Mouse (Mus musculus) kidney, embryonic 14.5 days (tissue): Measurements from ENCODE around the gene Cpeb3. TPM values are rescaled to one million over a fixed set of nuclear protein-coding genes. Genes with fewer than 3 reads are reported as not detected.
"Not testable (repeated sequence)": the region's sequence is repeated elsewhere in the genome, so short reads cannot be mapped to it uniquely, and the experiment has no call there.

Experiments
- ATAC-seq: fragments of 200-750 bp; cut with Nextera tagmentation; 2 replicates; pipeline ENCODE4 v1.8.0; 2017; ENCODE audit warnings: moderate number of reproducible peaks, mild to moderate bottlenecking, moderate TSS enrichment, moderate library complexity; ENCODE audit not compliant: low FRiP score, low TSS enrichment
- H3K27ac ChIP-seq: fragments of 300-500 bp; sonication (generic); 2 replicates; pipeline ENCODE4 v1.5.1; 2014; ENCODE audit warnings: low read depth, mild to moderate bottlenecking, low read length, moderate library complexity, mixed read lengths
- H3K27me3 ChIP-seq: fragments of 300-500 bp; sonication (generic); 2 replicates; pipeline ENCODE4 v1.6.1; 2014; ENCODE audit warnings: mild to moderate bottlenecking, low read length; ENCODE audit not compliant: control insufficient read depth, insufficient read depth
- H3K36me3 ChIP-seq: fragments of 300-500 bp; sonication (generic); 2 replicates; pipeline ENCODE4 v1.6.1; 2014; ENCODE audit warnings: low read length, mixed read lengths; ENCODE audit not compliant: control insufficient read depth, insufficient read depth
- H3K4me1 ChIP-seq: fragments of 300-500 bp; sonication (generic); 2 replicates; pipeline ENCODE4 v1.6.1; 2014; ENCODE audit warnings: low read length, mixed read lengths; ENCODE audit not compliant: control insufficient read depth, insufficient read depth
- H3K4me2 ChIP-seq: fragments of 300-500 bp; sonication (generic); replicated peaks from 2 replicates; pipeline ENCODE4 v1.6.1; 2014; ENCODE audit warnings: low read depth, mild to moderate bottlenecking, low read length
- H3K4me3 ChIP-seq: fragments of 300-500 bp; sonication (generic); 2 replicates; pipeline ENCODE4 v1.5.1; 2014; ENCODE audit warnings: mild to moderate bottlenecking, low read length
- H3K9ac ChIP-seq: fragments of 300-500 bp; sonication (generic); 2 replicates; pipeline ENCODE4 v1.6.1; 2014; ENCODE audit warnings: low read depth, mild to moderate bottlenecking, low read length, moderate library complexity
- H3K9me3 ChIP-seq: fragments of 300-500 bp; sonication (generic); 2 replicates; pipeline ENCODE4 v1.6.1; 2016; ENCODE audit warnings: low read length; ENCODE audit not compliant: control insufficient read depth
- WGBS: fragments of 180-500 bp; shearing (Covaris S2); extraction: QIAGEN DNeasy Blood & Tissue Kit; methylation state at CpG from one replicate; pipeline ENCODE4 v1.1.7; 2014; 5-methylcytosine and 5-hydroxymethylcytosine counted together
- polyA plus RNA-seq: library from polyadenylated mRNA; unstranded; fragments of >200 nt; fragmentation: Nextera tagmentation; extraction: Ambion mirVana; gene quantifications from 2 replicates; pipeline ENCODE4 v1.2.1, GENCODE M21; 2014

The Cpeb3 gene
- polyA plus RNA-seq, 1 experiment from 2014 or later, result 1.0 TPM

- Histone ChIP-seq H3K9me3 (no peaks in the 10 kb centered on the region), H3K27me3 (peaks cover 32% of the 10 kb centered on the region), H3K4me1 (peaks cover 5% of the 10 kb centered on the region; the same call in 1 of the 2 replicates), H3K36me3 (no peaks in the 10 kb centered on the region), H3K27ac (no peak overlapping the region), H3K9ac (no peak overlapping the region), H3K4me2 (no peak overlapping the region), H3K4me3 (no peak overlapping the region)
- WGBS, result 11% methylated on average over 15 of the region's 15 CpGs
- 0 out of 2 replicates have a peak, but pooled peaks have one; percentile 7 for ATAC-seq
Observed at GRCm38 (mm10) chr19:37237712-37238437, 29.5 kb upstream of the Cpeb3 start.

- 53% methylated on average over 5 of the region's 5 CpGs for WGBS
- no peak overlapping the region for H3K27ac ChIP-seq
Observed at GRCm38 (mm10) chr19:37237306-37237705, 28.9 kb upstream of the Cpeb3 start.

GRCm38 (mm10) chr19:37235818-37236217 is 27.4 kb upstream of the Cpeb3 start:
- no peak overlapping the region for H3K4me3 ChIP-seq
- H3K4me2 ChIP-seq, result no peak overlapping the region
- H3K36me3 ChIP-seq, result no peaks in the 10 kb centered on the region
- 66% methylated on average over 8 of the region's 8 CpGs for WGBS
- H3K9me3 ChIP-seq, result no peaks in the 10 kb centered on the region
- ATAC-seq, result no peak
- H3K27ac ChIP-seq, result no peak overlapping the region
- peaks cover 34% of the 10 kb centered on the region for H3K27me3 ChIP-seq
- H3K9ac ChIP-seq, result no peak overlapping the region
- peaks cover 5% of the 10 kb centered on the region; the same call in 1 of the 2 replicates for H3K4me1 ChIP-seq

More at GRCm38 (mm10) chr19:37237306-37237705, 28.9 kb upstream of the Cpeb3 start:
- Histone ChIP-seq H3K27me3 (peaks cover 34% of the 10 kb centered on the region), H3K9me3 (no peaks in the 10 kb centered on the region), H3K36me3 (no peaks in the 10 kb centered on the region), H3K9ac (no peak overlapping the region), H3K4me3 (no peak overlapping the region), H3K4me1 (peaks cover 5% of the 10 kb centered on the region; the same call in 1 of the 2 replicates), H3K4me2 (no peak overlapping the region)
- no peak for ATAC-seq

GRCm38 (mm10) chr19:37233561-37234539 is 25.4 kb upstream of the Cpeb3 start:
- no peaks in the 10 kb centered on the region for H3K36me3 ChIP-seq
- 2% methylated on average over 63 of the region's 63 CpGs for WGBS
- no peak overlapping the region for H3K27ac ChIP-seq
- H3K4me1 ChIP-seq, result peaks cover 5% of the 10 kb centered on the region; the same call in 1 of the 2 replicates
- peak overlapping the region; percentile 39 for H3K4me3 ChIP-seq
- no peaks in the 10 kb centered on the region for H3K9me3 ChIP-seq
- ATAC-seq, result no peak
- H3K27me3 ChIP-seq, result peaks cover 34% of the 10 kb centered on the region
- peak overlapping the region; percentile 23; the same call in 1 of the 2 replicates for H3K9ac ChIP-seq
- H3K4me2 ChIP-seq, result peak overlapping the region; percentile 55

GRCm38 (mm10) chr19:37232598-37232997 is 24.2 kb upstream of the Cpeb3 start:
- not testable (repeated sequence) for H3K4me3 ChIP-seq, H3K27ac ChIP-seq, H3K4me2 ChIP-seq, H3K36me3 ChIP-seq, H3K9ac ChIP-seq, H3K9me3 ChIP-seq, H3K4me1 ChIP-seq, ATAC-seq
- 72% methylated on average over 8 of the region's 9 CpGs for WGBS
- peaks cover 29% of the 10 kb centered on the region for H3K27me3 ChIP-seq

GRCm38 (mm10) chr19:37225197-37225862 is 16.9 kb upstream of the Cpeb3 start:
- H3K9me3 ChIP-seq, result no peaks in the 10 kb centered on the region
- H3K4me2 ChIP-seq, result no peak overlapping the region
- no peaks in the 10 kb centered on the region for H3K4me1 ChIP-seq
- H3K27ac ChIP-seq, result no peak overlapping the region
- no peaks in the 10 kb centered on the region for H3K27me3 ChIP-seq
- peaks cover 19% of the 10 kb centered on the region for H3K36me3 ChIP-seq
- WGBS, result 83% methylated on average over 6 of the region's 6 CpGs
- no peak overlapping the region for H3K4me3 ChIP-seq
- no peak overlapping the region; the same call in 1 of the 2 replicates for H3K9ac ChIP-seq
- ATAC-seq, result no peak

GRCm38 (mm10) chr19:37214711-37215110 is 6.3 kb upstream of the Cpeb3 start:
- no peaks in the 10 kb centered on the region for H3K4me1 ChIP-seq
- H3K9me3 ChIP-seq, result no peaks in the 10 kb centered on the region
- no peak for ATAC-seq
- H3K4me2 ChIP-seq, result no peak overlapping the region
- no peak overlapping the region for H3K4me3 ChIP-seq
- H3K36me3 ChIP-seq, result peaks cover 65% of the 10 kb centered on the region
- H3K27me3 ChIP-seq, result no peaks in the 10 kb centered on the region
- WGBS, result 65% methylated on average over 2 of the region's 2 CpGs
- no peak overlapping the region for H3K27ac ChIP-seq
- H3K9ac ChIP-seq, result no peak overlapping the region

GRCm38 (mm10) chr19:37211416-37211815 is 3.0 kb upstream of the Cpeb3 start:
- H3K4me1 ChIP-seq, result peaks cover 7% of the 10 kb centered on the region; the same call in 1 of the 2 replicates

More at GRCm38 (mm10) chr19:37211416-37211815, 3.0 kb upstream of the Cpeb3 start:
- WGBS, result 89% methylated on average over 3 of the region's 3 CpGs
- ATAC-seq, result no peak
- peaks cover 38% of the 10 kb centered on the region for H3K36me3 ChIP-seq
- H3K4me3 ChIP-seq, result no peak overlapping the region
- H3K27me3 ChIP-seq, result no peaks in the 10 kb centered on the region
- no peak overlapping the region for H3K9ac ChIP-seq
- H3K4me2 ChIP-seq, result no peak overlapping the region
- no peak overlapping the region for H3K27ac ChIP-seq
- H3K9me3 ChIP-seq, result no peaks in the 10 kb centered on the region
